Mouse (Mus musculus) MEL (cell line): ENCODE results near the gene Foxj3. TPM values are rescaled to one million over a fixed set of nuclear protein-coding genes. Genes with fewer than 3 reads are reported as not detected.
A peak's percentile ranks its signal among the peaks of the same experiment; 100 is the strongest.

ENCODE experiments used
- DNase-seq: peaks from one replicate; pipeline ENCODE4 v3.0.0; 2011; ENCODE audit warnings: low read depth, low spot score
- H3K27ac ChIP-seq: 2 replicates; pipeline ENCODE4 v1.5.1; 2012; ENCODE audit warnings: low read depth, mild to moderate bottlenecking, control low read depth, low read length, moderate library complexity; ENCODE audit not compliant: control insufficient read depth
- H3K27me3 ChIP-seq, 2 experiments: fragments of 150-350 bp in 1 of 2; sonication (generic) in 1 of 2; 2 replicates each; pipeline ENCODE4 v1.6.1; 2012; ENCODE audit warnings: low read length in 2 of 2, mild to moderate bottlenecking in 2 of 2, improper control_type of control experiment in 1 of 2, moderate library complexity in 1 of 2; ENCODE audit not compliant: insufficient read depth in 2 of 2, control insufficient read depth in 1 of 2
- H3K36me3 ChIP-seq, 2 experiments: 2 replicates each; pipeline ENCODE4 v1.6.1; 2012 to 2014; ENCODE audit warnings: low read length in 2 of 2, improper control_type of control experiment in 1 of 2, inconsistent platforms in 1 of 2, mild to moderate bottlenecking in 1 of 2; ENCODE audit not compliant: insufficient read depth in 2 of 2, control insufficient read depth in 1 of 2
- H3K4me1 ChIP-seq, 2 experiments: fragments of 150-350 bp in 1 of 2; sonication (generic) in 1 of 2; 2 replicates each; pipeline ENCODE4 v1.6.1; 2012; ENCODE audit warnings: low read length in 2 of 2, improper control_type of control experiment in 1 of 2, mild to moderate bottlenecking in 1 of 2; ENCODE audit not compliant: insufficient read depth in 2 of 2, control insufficient read depth in 1 of 2
- H3K4me3 ChIP-seq, 2 experiments: fragments of 150-350 bp in 1 of 2; sonication (generic) in 1 of 2; 2 replicates each; pipeline ENCODE4 v1.5.1; 2012; ENCODE audit warnings: low read depth in 2 of 2, low read length in 2 of 2, mild to moderate bottlenecking in 2 of 2, moderate library complexity in 2 of 2, control low read depth in 1 of 2, improper control_type of control experiment in 1 of 2; ENCODE audit not compliant: control insufficient read depth in 1 of 2, insufficient read depth in 1 of 2
- H3K79me2 ChIP-seq: 2 replicates; pipeline ENCODE4 v1.6.1; 2012; ENCODE audit warnings: mild to moderate bottlenecking, low read length, moderate library complexity; ENCODE audit not compliant: control insufficient read depth, poor library complexity, insufficient read depth
- H3K9ac ChIP-seq: 2 replicates; pipeline ENCODE4 v1.6.1; 2012; ENCODE audit warnings: low read depth, mild to moderate bottlenecking, control low read depth, low read length, moderate library complexity; ENCODE audit not compliant: control insufficient read depth, poor library complexity, severe bottlenecking
- H3K9me3 ChIP-seq: fragments of 150-350 bp; sonication (generic); replicated peaks from 2 replicates; pipeline ENCODE4 v1.6.1; 2012; ENCODE audit warnings: mild to moderate bottlenecking, low read length, improper control_type of control experiment, moderate library complexity; ENCODE audit not compliant: insufficient read depth
- CTCF ChIP-seq, 3 experiments: IDR thresholded peaks in 2 of 3; conservative IDR thresholded peaks in 1 of 3; 2 replicates each; pipeline ENCODE4 v1.5.1; 2011 to 2012; ENCODE audit warnings: low read length in 3 of 3, low read depth in 2 of 3, mild to moderate bottlenecking in 2 of 3, improper control_type of control experiment in 1 of 3, inconsistent platforms in 1 of 3, mixed read lengths in 1 of 3, moderate library complexity in 1 of 3; ENCODE audit not compliant: control insufficient read depth in 1 of 3, insufficient read depth in 1 of 3, poor library complexity in 1 of 3, severe bottlenecking in 1 of 3
- ELF1 ChIP-seq: IDR thresholded peaks from 2 replicates; pipeline ENCODE4 v1.6.1; 2014; ENCODE audit warnings: low read depth, mild to moderate bottlenecking, inconsistent platforms, low read length, improper control_type of control experiment, moderate library complexity
- HCFC1 ChIP-seq: IDR thresholded peaks from 2 replicates; pipeline ENCODE4 v1.6.1; 2012; ENCODE audit warnings: low read depth, mild to moderate bottlenecking, inconsistent platforms, low read length, improper control_type of control experiment, moderate library complexity
- MAX ChIP-seq: IDR thresholded peaks from 2 replicates; pipeline ENCODE4 v1.6.1; 2011; ENCODE audit warnings: low read length, improper control_type of control experiment
- MEF2A ChIP-seq: IDR thresholded peaks from 2 replicates; pipeline ENCODE4 v1.6.1; 2014; ENCODE audit warnings: low read depth, mild to moderate bottlenecking, inconsistent platforms, low read length, improper control_type of control experiment; ENCODE audit not compliant: poor library complexity, insufficient replicate concordance, severe bottlenecking; ENCODE audit errors: extremely low read depth
- MXI1 ChIP-seq: IDR thresholded peaks from 2 replicates; pipeline ENCODE4 v1.6.1; 2011; ENCODE audit warnings: mild to moderate bottlenecking, low read depth, low read length, improper control_type of control experiment
- NELFE ChIP-seq: IDR thresholded peaks from 2 replicates; pipeline ENCODE4 v1.6.1; 2011; ENCODE audit warnings: low read depth, low read length, improper control_type of control experiment
- NRF1 ChIP-seq: IDR thresholded peaks from 2 replicates; pipeline ENCODE4 v1.6.1; 2014; ENCODE audit warnings: low read depth, mild to moderate bottlenecking, inconsistent platforms, low read length, improper control_type of control experiment, moderate library complexity; ENCODE audit not compliant: poor library complexity, insufficient read depth, severe bottlenecking
- POLR2AphosphoS2 ChIP-seq: IDR thresholded peaks from 2 replicates; pipeline ENCODE4 v1.6.1; 2011; ENCODE audit warnings: low read length, improper control_type of control experiment
- SMC3 ChIP-seq: IDR thresholded peaks from 2 replicates; pipeline ENCODE4 v1.6.1; 2011; ENCODE audit warnings: low read depth, low read length, improper control_type of control experiment
- UBTF ChIP-seq: IDR thresholded peaks from 2 replicates; pipeline ENCODE4 v1.6.1; 2012; ENCODE audit warnings: low read depth, mild to moderate bottlenecking, inconsistent platforms, low read length, improper control_type of control experiment, moderate library complexity, borderline replicate concordance; ENCODE audit not compliant: insufficient read depth
- ZKSCAN1 ChIP-seq: IDR thresholded peaks from 2 replicates; pipeline ENCODE4 v1.6.1; 2012; ENCODE audit warnings: low read depth, mild to moderate bottlenecking, inconsistent platforms, low read length, improper control_type of control experiment, moderate library complexity
- ZMIZ1 ChIP-seq: IDR thresholded peaks from 2 replicates; pipeline ENCODE4 v1.6.1; 2012; ENCODE audit warnings: low read depth, mild to moderate bottlenecking, inconsistent platforms, low read length, improper control_type of control experiment, moderate library complexity
- ZNF384 ChIP-seq: IDR thresholded peaks from 2 replicates; pipeline ENCODE4 v1.6.1; 2012; ENCODE audit warnings: low read depth, mild to moderate bottlenecking, inconsistent platforms, low read length, improper control_type of control experiment
- polyA plus RNA-seq, 2 experiments: library from polyadenylated mRNA; stranded (reverse) in 1 of 2; unstranded in 1 of 2; fragments of >175 nt in 1 of 2; fragments of >200 nt in 1 of 2; gene quantifications; 2 replicates each; pipeline versions ENCODE4 v1.2.1 to v1.2.4; 2012; ENCODE audit warnings: low replicate concordance in 2 of 2, low read depth in 1 of 2; ENCODE audit not compliant: insufficient read length in 2 of 2, insufficient read depth in 1 of 2, missing spikeins in 1 of 2
- total RNA-seq: library from RNA; depleted of rRNA; stranded (reverse); fragments of 300-350 nt; gene quantifications from 2 replicates; pipeline ENCODE4 v1.2.3, GENCODE M21; 2012

Foxj3 gene
- total and polyA plus RNA-seq, 3 experiments: 11.0 to 27.0 TPM; not detected in 1

- Histone ChIP-seq H3K27me3 (peaks cover 0 to 2% of the 10 kb centered on the region in 2 experiments; a peak in 2 of 4 replicates), H3K27ac (no peak overlapping the region), H3K9ac (no peak overlapping the region), H3K4me1 (no peaks in the 10 kb centered on the region), H3K36me3 (no peaks in the 10 kb centered on the region), H3K79me2 (no peaks in the 10 kb centered on the region), H3K9me3 (no peaks in the 10 kb centered on the region), H3K4me3 (no peak overlapping the region)
- DNase-seq: no peak
- no peak for TF ChIP-seq MXI1
- TF ChIP-seq NRF1: no peak
- TF ChIP-seq UBTF: no peak
- TF ChIP-seq NELFE: no peak
- TF ChIP-seq ZKSCAN1: no peak
- TF ChIP-seq ELF1: no peak
- no peak for TF ChIP-seq ZNF384
- TF ChIP-seq HCFC1: no peak
- no peak for TF ChIP-seq POLR2AphosphoS2
These were observed 38.4 kb upstream of the Foxj3 start for GRCm38 (mm10) chr4:119498319-119498848.

GRCm38 (mm10) chr4:119511591-119511990 lies 25.2 kb upstream of the Foxj3 start:
- Histone ChIP-seq H3K27me3 (peaks cover 3 to 8% of the 10 kb centered on the region in 2 experiments; a peak in 3 of 4 replicates), H3K9ac (no peak overlapping the region)
- no peak for TF ChIP-seq HCFC1
- TF ChIP-seq CTCF (IDR thresholded peaks at IDR 0.05 in 2 of 3, conservative IDR thresholded peaks at IDR 0.05 in 1 of 3; ENCODE audit: control insufficient read depth in 1 of 3, insufficient read depth in 1 of 3, low read depth in 2 of 3, low read length in 3 of 3, poor library complexity in 1 of 3, severe bottlenecking in 1 of 3): peak in 1 of 3 experiments; percentile 13; a peak in 2 of 6 replicates

GRCm38 (mm10) chr4:119512731-119513141 lies 24.1 kb upstream of the Foxj3 start:
- Histone ChIP-seq H3K4me1 (no peaks in the 10 kb centered on the region), H3K9me3 (no peaks in the 10 kb centered on the region), H3K36me3 (no peaks in the 10 kb centered on the region)

More at GRCm38 (mm10) chr4:119511591-119511990, 25.2 kb upstream of the Foxj3 start:
- H3K4me3 ChIP-seq: no peak overlapping the region
- no peaks in the 10 kb centered on the region for H3K4me1 ChIP-seq
- no peaks in the 10 kb centered on the region for H3K79me2 ChIP-seq
- no peaks in the 10 kb centered on the region for H3K36me3 ChIP-seq
- peak; percentile 18 for DNase-seq
- no peak overlapping the region for H3K27ac ChIP-seq
- no peaks in the 10 kb centered on the region for H3K9me3 ChIP-seq

More at GRCm38 (mm10) chr4:119512731-119513141, 24.1 kb upstream of the Foxj3 start:
- no peak overlapping the region for H3K4me3 ChIP-seq
- H3K27ac ChIP-seq: no peak overlapping the region
- H3K79me2 ChIP-seq: no peaks in the 10 kb centered on the region
- DNase-seq: no peak
- peaks cover 3 to 11% of the 10 kb centered on the region in 2 experiments; a peak in 3 of 4 replicates for H3K27me3 ChIP-seq
- TF ChIP-seq MAX (no peak), ZMIZ1 (no peak), SMC3 (no peak), MEF2A (no peak), ZKSCAN1 (no peak), UBTF (no peak)
- TF ChIP-seq, all 39 proteins: peak for 0
- H3K9ac ChIP-seq: no peak overlapping the region
